Mouse (Mus musculus) A20 (cell line): ENCODE results near the gene Gm17720.

Source experiments
- DNase-seq: peaks from one replicate; pipeline ENCODE4 v3.0.0-alpha.2; 2011; ENCODE audit warnings: low read depth, low spot score

Gene Gm17720

GRCm38 (mm10) chr8:110102653-110103052 is at the start of gene Gm17720:
Gene Gm17720 (minus strand): TSS chr8:110102753.
- peak; percentile 17 for DNase-seq

GRCm38 (mm10) chr8:110145538-110145937 is 43.0 kb upstream of the Gm17720 start:
- DNase-seq = peak; percentile 71

- no peak for DNase-seq
Measured at GRCm38 (mm10) chr8:110140770-110141169, 38.2 kb upstream of the Gm17720 start.

- DNase-seq = peak; percentile 29
Measured at GRCm38 (mm10) chr8:110140156-110140555, 37.6 kb upstream of the Gm17720 start.

GRCm38 (mm10) chr8:110135515-110135914 is 33.0 kb upstream of the Gm17720 start:
- DNase-seq = no peak

GRCm38 (mm10) chr8:110134236-110134635 is 31.7 kb upstream of the Gm17720 start:
- DNase-seq = no peak

GRCm38 (mm10) chr8:110130537-110130936 is 28.0 kb upstream of the Gm17720 start:
- peak; percentile 72 for DNase-seq

GRCm38 (mm10) chr8:110119715-110120114 is 17.2 kb upstream of the Gm17720 start:
- DNase-seq = peak; percentile 30

GRCm38 (mm10) chr8:110101676-110102075 is 877 bp downstream of the Gm17720 start:
- no peak for DNase-seq

GRCm38 (mm10) chr8:110100907-110101306 is 1.6 kb downstream of the Gm17720 start, which contains the start of gene Gm21964:
Gene Gm21964 (plus strand): TSS chr8:110101207.
- DNase-seq = no peak

- no peak for DNase-seq
Measured at GRCm38 (mm10) chr8:110091869-110092268, 10.7 kb downstream of the Gm17720 start.

- no peak for DNase-seq
Measured at GRCm38 (mm10) chr8:110082416-110083105, 20.0 kb downstream of the Gm17720 start.

- DNase-seq = peak; percentile 86
Measured at GRCm38 (mm10) chr8:110079282-110080221, 23.0 kb downstream of the Gm17720 start, which contains the start of gene Zfp612. Gene Zfp612 (plus strand): TSS chr8:110079746.

- no peak for DNase-seq
Measured at GRCm38 (mm10) chr8:110074496-110074895, 28.1 kb downstream of the Gm17720 start.

GRCm38 (mm10) chr8:110071600-110071999 is 31.0 kb downstream of the Gm17720 start:
- DNase-seq = peak; percentile 65

- no peak for DNase-seq
Measured at GRCm38 (mm10) chr8:110069706-110070105, 32.8 kb downstream of the Gm17720 start.

GRCm38 (mm10) chr8:110065676-110066075 is 36.9 kb downstream of the Gm17720 start:
- DNase-seq = no peak

GRCm38 (mm10) chr8:110064606-110065365 is 37.8 kb downstream of the Gm17720 start:
- no peak for DNase-seq

GRCm38 (mm10) chr8:110064161-110064560 is 38.4 kb downstream of the Gm17720 start:
- DNase-seq = no peak

- no peak for DNase-seq
Measured at GRCm38 (mm10) chr8:110058207-110058606, 44.3 kb downstream of the Gm17720 start.

- DNase-seq = no peak
Measured at GRCm38 (mm10) chr8:110051208-110051607, 51.3 kb downstream of the Gm17720 start.

- DNase-seq = no peak
Measured at GRCm38 (mm10) chr8:110040509-110040908, 62.0 kb downstream of the Gm17720 start.
